Mouse (Mus musculus) heart, postnatal 14 days (tissue): Measurements from ENCODE around the gene Med16. TPM values are rescaled to one million over a fixed set of nuclear protein-coding genes. Genes with fewer than 3 reads are reported as not detected.
A peak's percentile ranks its signal among the peaks of the same experiment; 100 is the strongest.

Source experiments
- DNase-seq, 2 experiments: peaks; one replicate each; pipeline ENCODE4 v3.0.0; 2021 to 2022
- intact Hi-C: fragments of 180-260 bp; cut with DNase I; formaldehyde crosslinking; loops from one replicate; pipeline ENCODE4 v1.15.1; 2025
- total RNA-seq, 2 experiments: library from RNA; stranded (reverse); gene quantifications; 2 replicates each; pipeline ENCODE4 v1.2.3; 2021

Gene Med16
- total RNA-seq, 2 experiments from 2014 or later: 48.3 to 51.5 TPM

DNA sequence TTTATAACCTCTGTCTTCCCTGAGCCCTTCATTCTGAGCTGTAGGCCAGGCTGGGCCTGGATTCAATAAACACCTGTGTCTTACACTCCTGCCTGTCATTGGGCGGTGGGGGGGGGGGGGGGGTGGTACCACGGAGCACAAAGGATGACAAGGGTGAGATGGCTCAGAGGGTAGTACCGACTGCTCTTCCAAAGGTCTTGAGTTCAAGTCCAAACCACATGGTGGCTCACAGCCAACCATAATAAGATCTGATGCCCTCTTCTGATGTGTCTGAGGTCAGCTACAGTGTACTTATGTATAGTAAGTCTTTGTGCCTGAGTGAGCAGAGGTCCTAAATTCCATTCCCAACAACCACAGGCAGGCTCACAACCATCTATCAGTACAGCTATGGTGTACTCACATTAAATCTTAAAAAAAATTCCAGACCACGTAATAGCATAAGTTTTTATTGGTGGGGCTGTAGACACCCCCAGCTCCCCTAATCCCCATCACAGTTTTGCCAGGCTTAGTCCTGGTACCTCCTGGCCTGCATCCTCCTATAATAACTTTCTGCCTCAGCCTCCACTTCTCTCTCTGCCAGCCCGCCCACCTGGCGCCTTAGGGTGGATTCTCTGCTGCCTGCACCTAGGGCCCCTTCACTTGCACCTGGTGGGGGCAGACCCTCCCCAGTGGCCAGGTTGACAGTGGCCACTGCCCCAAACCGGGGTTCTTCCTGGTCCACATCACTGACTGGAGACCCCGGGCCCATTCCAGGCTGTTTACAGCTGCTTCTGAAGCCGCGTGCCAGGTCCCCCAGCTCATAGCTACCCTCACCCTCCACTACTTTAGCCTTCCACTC lies 44.2 kb downstream of the Med16 start:
- no peak for DNase-seq
- intact Hi-C loops: no loop called here

DNA sequence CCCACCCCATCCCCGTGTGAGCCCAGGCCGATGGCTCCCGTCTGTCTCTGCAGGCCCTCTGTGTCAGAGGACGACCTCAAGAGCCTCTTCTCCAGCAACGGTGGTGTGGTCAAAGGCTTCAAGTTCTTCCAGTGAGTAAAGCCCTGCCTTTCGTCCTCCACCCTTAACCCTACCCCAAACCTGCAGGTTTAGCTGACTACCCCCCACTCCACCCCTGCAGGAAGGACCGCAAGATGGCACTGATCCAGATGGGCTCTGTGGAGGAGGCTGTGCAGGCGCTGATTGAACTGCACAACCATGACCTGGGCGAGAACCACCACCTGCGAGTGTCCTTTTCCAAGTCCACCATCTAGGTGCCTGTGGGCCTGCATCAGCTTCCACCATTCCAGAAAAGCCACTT lies 45.8 kb downstream of the Med16 start:
- no peak for DNase-seq
- intact Hi-C loops: no loop called here

DNA sequence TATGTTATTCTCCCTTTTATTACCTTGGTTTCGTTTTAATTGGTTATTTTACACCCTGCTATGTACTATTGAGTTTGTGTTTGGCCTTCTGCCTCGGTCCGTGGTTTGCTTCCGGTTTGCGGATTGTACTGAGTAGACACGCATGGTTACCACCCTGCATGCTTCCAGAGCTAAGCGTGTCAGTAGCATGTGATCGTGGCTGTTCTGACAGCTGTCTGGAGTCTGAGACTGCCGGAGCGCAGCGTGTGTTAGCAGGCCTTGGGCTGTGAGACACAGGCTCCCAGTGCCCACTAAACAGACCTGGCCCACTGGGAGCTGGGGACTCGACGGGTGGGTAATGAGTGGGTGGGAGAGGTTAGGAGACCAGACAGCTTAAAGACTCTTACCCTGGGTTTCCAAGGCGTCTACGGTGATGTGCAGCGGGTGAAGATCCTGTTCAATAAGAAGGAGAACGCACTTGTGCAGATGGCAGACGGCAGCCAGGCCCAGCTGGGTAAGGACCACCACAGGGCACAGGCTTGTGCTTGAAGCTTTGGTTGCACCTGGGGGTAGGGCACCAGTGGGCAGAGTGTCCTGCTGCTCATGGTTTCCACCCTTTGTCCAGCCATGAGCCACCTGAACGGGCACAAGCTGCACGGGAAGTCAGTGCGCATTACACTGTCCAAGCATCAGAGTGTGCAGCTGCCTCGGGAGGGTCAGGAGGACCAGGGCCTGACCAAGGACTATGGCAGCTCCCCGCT lies 46.5 kb downstream of the Med16 start:
- intact Hi-C loops: no loop called here

DNA sequence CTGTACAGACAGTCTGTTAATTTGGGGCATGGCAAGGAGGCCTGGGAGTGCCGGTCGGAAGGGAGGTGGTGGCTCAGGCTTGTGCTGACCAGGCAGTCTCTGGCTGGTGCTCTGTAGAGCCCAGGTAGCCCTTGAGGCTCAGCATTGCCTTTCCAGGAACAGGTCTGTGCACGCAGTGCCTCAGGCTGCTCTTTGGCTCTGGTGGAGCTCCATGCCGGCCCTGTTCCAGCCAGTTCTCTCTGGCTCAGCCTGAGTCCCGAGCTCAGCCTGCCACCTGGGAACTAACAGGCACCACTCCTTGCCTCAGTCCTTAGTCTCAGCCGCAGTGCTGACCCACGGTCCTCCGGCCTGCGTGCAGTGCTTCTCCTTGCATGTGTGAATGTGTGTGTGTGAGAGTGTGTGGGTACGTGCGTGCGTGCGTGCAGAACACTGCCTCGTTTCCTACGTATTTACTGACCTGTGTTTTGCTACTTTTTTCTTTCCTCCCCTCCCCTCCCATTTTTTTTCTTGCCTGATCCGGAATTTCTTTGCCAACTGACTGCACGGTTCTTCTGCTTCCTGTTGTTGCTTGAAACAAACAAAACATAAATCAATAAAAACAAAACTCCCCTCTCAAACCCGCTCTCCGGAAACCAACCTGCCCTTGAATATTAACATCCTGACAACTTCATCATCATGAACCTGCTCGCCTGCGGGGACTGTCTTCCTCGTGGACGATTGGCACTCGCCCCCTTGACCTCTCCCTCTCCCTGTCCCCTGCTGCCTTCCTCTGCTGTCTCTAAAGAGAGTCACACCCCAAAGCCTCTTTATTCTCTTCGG lies 47.3 kb downstream of the Med16 start:
- DNase-seq: no peak
- intact Hi-C loops: no loop called here

More for the DNA sequence above, 46.5 kb downstream of the Med16 start:
- no peak for DNase-seq

DNA sequence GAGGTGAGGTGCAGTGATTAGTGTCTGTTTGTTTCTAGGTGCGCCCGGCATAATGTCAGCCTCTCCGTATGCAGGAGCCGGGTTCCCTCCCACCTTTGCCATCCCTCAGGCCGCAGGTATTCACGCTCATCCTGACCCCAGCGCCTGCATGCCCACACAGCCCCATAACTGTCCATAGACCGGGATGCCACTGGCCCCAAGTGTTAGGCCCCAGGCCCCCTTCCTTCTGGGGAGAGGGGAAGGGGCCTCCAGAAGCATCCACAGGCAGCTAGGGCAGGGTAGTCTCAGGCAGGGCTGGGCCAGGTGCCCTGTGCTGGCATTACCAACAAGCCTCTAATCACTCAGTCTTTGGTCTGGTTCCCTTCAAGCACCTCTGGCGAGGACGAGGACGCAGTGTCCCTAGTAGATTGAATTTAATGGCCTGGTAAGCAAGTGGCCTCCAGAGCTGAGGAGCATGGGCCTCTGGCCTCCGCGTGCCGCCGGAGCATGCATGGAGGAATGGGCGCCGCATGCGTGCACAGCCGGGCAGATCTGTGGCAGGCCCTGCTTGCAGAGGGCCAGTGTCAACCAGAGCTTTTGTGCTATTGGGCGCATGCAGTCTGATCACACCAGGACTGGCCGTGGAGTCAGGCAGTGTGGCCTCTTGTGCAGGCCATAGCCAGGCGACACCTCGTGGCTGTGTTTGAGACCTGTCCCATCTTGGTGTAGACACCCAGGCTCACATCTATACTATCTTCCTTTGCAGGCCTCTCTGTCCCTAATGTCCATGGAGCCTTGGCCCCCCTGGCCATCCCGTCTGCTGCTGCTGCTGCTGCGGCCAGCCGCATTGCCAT lies 48.4 kb downstream of the Med16 start:
- no peak for DNase-seq
- intact Hi-C loops: no loop called here

DNA sequence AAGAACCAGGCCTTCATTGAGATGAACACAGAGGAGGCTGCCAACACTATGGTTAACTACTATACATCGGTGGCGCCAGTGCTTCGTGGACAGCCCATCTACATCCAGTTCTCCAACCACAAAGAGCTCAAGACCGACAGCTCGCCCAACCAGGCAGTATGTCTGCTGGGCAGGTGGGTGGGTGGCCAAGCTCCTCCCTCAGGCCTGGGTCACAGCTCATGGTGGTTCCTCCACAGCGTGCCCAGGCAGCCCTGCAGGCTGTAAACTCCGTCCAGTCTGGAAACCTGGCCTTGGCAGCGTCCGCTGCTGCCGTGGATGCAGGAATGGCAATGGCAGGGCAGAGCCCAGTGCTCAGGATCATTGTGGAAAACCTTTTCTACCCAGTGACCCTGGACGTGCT lies 49.6 kb downstream of the Med16 start:
- no peak for DNase-seq
- intact Hi-C loops: loop anchor here (2.0 kb wide), 1 partner anchor 14 kb away; no protein-coding TSS in a partner anchor

DNA sequence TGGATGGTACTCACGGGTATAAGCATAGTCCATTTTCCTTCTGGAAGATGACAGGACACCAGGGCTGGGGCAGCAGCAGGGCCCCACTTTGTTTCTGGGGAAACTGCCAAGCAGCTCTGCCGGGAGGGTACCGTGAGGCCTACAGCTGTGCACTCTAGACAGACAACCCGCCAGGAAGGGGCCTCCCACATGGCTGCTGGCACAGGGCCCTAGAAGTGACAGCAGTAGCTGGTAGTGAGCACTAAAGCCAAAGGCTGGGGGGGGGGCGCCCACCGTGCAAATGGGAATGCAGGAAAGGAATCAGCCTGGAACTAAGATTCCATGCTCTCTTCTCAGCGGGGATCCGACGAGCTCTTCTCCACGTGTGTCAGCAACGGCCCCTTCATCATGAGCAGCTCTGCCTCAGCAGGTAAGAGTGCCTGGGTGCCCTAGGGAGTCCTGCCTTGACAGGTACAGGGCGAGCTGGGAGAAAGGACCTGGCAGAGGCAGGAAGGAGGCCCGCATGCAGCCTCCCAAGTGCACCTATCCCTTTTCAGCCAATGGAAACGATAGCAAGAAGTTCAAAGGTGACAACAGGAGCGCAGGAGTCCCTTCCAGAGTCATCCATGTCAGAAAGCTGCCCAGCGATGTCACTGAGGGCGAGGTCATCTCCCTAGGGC lies 50.2 kb downstream of the Med16 start:
- DNase-seq: peak; percentile 70 to 80
- intact Hi-C loops: loop anchor here (2.0 kb wide), 1 partner anchor 14 kb away; no protein-coding TSS in a partner anchor

DNA sequence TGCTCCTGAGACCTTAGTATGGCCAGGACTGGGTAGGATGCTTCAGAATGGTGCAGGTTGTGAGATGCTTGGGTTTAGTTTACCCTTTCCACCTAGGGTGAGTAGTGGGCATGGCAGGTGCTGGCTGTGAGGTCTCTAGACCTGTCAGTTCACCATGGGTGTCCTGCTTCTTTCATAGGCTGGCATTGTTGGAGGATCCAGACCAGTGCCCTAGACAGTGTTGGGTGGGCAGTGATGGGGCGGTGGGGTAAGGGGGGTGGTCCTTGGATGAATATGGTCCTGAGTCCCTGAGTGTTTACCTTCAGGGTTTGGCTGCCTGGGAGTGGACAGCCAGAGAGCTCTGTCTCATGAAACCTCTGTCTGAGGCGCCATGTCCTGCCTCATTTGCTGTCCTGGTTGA lies 50.8 kb downstream of the Med16 start:
- DNase-seq: no peak
- intact Hi-C loops: loop anchor here (2.0 kb wide), 2 partner anchors 15 to 17 kb away; no protein-coding TSS in a partner anchor

DNA sequence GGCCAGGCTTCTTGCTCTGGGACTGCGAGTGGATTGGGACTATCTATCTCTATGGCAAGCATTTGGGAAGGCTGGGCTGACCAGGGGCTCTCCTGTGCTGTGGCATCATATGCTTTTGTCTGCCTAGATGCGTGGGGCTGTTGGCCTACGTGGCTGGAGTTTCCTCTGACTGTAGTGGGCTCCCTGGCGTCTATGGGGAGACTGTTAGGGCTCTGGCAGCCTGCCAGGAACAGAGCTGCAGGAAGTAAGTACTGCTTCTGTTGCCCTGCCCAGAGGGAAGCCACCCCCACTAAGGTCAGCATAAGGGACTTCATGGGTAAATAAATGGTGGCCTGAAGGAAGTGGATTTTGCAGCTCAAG lies 51.3 kb downstream of the Med16 start:
- peak; percentile 79 for DNase-seq
- intact Hi-C loops: loop anchor here (2.0 kb wide), 1 partner anchor 17 kb away; no protein-coding TSS in a partner anchor

DNA sequence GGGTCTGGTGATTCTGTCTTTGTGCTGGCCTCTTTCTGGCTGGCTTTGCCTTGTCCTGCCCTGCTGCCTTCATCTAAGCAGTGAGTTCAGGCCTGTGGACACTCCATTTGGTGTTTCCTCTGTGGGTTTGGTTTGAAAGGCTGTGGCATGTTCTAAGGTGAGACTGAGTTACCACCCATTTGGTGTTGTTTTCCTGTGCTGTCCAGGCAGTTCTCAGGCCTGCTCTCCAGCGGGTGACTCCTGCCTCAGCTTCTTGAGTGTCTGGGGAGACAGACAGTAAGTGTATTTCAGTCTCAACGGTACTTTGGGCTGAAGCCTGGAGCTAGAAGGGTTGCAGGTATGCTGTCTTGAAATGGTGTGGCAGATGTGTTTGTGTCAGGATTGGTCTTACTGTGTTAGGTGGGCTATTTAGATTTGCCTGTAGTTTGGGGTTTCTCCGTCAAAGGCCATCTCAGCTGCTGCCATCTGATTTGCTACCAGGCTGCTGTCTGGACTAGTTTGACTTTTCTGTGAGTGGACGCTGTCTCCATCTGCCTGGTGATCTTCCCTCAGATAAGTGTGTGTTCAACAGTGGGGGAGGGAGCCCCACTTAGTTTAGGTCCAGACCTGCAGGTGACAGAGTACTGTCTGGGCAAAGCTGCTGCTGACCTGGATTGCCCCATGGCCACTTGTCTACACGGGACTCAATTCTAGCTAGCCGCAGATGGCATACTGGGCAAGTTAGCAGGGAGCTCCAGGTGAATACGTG lies 51.8 kb downstream of the Med16 start:
- DNase-seq: no peak
- intact Hi-C loops: loop anchor here (2.0 kb wide), 1 partner anchor 16 kb away; no protein-coding TSS in a partner anchor

DNA sequence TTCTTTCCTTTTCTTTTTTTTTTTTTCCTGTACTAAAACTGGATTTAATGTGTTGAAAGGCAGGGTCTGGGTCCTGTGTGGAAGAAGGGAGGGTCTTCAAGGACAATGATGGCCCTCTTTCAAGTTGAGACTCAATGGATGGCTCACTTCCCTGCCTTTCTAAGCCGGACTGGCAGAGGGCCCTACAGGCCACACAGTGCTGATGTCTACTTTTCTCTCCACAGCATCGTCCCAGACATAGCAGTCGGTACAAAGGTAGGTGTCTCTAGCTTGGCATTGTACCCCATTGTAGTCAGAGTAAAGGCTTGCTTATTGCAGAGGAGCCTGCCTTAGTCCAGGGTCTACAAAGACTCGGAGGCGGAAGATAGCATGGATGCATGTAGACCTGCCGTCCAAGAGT lies 52.4 kb downstream of the Med16 start:
- DNase-seq: no peak
- intact Hi-C loops: loop anchor here (2.0 kb wide), 1 partner anchor 15 kb away; no protein-coding TSS in a partner anchor

DNA sequence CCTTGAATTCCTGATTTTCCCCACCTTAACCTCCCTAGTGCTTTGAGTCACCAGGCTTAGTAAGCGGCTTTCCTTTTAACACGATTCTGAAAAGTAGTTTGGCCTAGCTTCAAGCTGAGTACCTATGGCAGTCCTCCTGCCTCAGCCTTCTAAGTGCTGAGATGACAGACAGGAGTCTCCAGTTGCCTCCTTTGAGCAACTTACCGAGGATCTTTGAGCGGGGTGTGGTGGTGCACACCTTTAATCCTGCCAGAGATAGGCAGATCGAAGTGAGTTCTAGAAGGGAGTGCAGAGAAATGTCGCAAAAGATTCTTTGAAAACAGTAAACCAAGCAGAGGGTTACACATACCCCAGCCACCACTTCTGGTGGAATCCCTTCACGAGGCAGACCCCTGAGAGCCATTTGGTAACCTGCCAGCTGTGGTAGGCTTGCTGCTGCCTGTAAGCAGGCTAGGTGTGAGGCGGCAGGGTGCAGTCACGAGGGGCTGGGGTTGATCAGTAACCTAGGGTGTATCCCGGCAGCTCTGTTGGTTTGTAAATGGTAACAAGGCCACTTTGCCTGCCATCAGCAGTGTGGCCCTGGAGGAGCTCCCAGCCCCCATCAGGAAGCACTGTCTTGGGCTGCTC lies 53.1 kb downstream of the Med16 start:
- DNase-seq: no peak
- intact Hi-C loops: loop anchor here (2.0 kb wide), 1 partner anchor 15 kb away; no protein-coding TSS in a partner anchor

DNA sequence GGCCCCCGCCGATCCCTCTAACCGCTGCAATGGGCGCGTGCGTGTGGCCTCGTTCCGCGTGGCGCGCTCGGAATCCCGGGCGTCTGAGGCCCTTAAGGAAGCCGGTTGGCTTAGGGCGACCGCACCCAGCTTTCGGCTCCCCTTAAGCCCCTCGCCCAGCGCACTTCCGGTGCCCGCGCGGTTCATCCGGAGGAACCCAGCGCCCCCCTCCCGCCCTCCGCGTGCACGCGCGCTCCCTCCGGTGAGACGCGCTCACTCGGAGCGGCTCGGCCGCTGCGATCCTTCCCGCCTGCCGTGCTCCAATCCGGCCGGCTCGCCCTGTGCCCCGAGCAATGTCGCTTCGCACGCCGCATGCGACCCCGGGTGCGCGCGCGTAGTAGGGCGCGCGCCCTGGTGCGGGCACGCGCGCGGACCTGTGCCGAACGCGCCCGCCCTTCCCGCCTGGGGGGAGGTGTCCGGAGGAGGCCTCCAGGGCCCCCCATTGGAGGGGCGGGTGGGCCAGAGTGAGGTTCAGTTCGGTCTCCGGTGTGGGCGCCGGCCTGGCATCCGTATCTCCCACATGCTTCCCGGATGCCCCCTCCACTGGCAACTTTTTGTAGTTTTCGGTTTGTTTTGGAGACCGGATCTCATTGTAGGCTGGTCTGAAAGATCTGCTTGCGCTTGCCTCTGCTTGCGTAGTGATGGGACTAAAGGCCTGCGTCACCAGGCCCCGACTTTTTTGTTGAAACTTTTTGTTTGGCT lies 53.8 kb downstream of the Med16 start:
- peak; percentile 72 to 74 for DNase-seq
- intact Hi-C loops: no loop called here

DNA sequence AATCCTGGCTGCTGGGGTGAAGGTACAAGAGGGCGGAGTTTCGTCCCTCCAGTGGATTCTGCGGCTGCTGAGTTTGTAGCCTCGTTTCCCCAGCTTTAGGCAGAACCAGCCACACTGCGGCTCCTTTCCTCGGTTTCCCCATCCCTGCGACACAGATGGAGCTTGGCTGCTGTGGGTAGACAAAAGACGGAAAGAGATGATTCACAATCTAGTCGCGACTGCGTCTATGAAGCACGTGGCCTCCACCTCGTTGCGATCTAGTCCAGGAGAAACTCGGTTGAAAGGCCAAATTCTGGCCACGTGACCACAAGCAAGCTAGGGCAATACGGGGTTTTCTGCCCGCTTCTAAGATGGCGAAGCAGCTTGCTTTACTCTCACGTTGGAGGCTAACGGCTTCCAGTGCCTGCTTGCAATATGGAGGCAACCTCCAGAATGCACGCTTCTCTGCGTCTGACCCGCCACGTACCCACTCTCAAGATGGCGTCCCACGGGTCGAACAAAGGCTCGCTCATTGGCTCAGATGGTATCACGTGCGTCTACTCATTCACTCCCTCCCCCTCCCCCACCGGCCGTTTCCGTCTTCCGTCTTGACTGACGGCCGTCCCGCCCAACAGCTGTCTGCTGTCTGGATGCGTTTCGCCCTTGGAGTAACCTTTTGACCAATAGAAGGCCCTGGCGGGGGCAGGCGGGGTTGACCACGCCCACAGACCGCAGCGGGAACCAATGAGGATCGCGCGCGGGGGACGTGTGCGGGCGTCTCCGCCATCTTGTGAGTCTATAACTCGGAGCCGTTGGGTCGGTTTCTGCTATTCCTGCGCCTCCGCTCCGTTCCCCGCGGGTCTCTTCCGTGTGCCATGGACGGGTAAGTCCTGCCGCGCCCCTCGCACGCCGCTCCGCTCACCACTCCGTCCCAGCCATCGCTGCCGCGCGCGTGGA lies 54.6 kb downstream of the Med16 start, which contains the start of gene Ptbp1:
Gene Ptbp1 (plus strand): TSS at position 568 of the 936 bp plus-strand sequence.
- DNase-seq: peak; percentile 98
- intact Hi-C loops: no loop called here

DNA sequence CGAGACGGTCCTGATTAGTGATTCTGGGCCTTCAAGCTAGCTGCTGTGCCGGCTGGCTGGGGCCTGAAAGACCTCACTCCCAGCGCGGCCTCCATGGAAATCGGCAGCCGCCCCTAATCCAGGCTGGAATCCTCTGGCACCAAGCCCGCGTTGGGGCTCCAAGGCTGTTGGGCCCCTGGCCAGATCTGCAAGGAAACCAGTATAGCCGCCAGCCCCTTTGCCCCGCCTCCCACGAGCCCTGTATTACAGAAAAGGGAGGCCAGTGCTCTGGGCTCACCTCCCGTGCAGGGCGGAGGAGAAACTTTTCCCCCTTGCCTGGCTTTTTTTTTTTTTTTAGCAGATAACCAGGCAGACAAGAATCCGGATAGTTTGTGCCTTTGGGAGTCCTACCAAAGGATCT lies 55.3 kb downstream of the Med16 start:
- intact Hi-C loops: no loop called here
- peak; percentile 99 for DNase-seq

DNA sequence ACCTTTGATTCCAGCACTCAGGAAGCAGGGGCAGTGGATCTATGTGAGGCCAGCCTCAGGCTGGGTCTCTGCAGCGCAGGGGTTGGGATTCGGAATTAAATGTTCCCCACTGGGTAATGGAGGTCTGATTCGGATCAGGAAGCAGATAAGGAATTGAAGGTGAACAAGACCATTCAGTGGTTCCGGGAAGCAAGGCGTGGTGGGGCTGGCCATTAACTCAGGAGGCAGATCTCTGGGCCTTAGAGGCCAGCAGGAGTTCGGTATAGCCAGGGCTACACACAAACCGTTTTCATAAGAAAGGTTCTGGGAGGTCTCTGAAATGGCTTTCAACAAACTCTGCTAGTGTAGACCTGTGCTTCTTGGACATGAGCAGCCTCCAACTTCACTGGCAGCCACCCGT lies 55.9 kb downstream of the Med16 start:
- DNase-seq: no peak
- intact Hi-C loops: no loop called here
